Mouse (Mus musculus): ENCODE results near the gene Ccdc169. TPM values are rescaled to one million over a fixed set of nuclear protein-coding genes. Genes with fewer than 3 reads are reported as not detected.

The Ccdc169 gene
- polyA plus RNA-seq, 1 experiment, result not detected

DNA sequence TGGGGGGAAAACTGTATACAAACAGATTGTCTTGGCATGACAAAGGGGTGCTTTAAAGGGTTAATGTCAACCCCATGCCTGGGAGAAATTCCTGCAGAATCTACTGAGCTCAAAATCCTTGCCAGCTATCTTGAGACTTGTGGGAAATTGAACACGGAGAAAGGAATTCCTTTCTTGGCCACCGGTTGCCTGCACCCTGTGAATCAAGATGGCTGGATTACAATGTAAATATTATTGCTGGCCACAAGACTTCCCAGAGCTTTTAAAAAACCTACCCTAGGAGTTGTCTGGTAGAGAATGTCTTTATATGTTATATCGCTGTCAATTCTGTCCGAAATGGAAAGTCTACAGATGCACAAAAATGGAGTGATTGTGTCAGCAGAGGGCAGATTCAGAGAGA is 76.6 kb downstream of the Ccdc169 start:
- TF ChIP-seq CTCF (IDR thresholded peaks at IDR 0.05; ENCODE audit: low read depth, low read length) (no peak), POLR2A (IDR thresholded peaks at IDR 0.05; ENCODE audit: borderline replicate concordance, low read depth, low read length) (no peak)
- Histone ChIP-seq H3K4me1 (ENCODE audit: control insufficient read depth, insufficient read depth, low read length) (no peaks in the 10 kb centered on the region), H3K27ac (ENCODE audit: insufficient read depth, low read depth, low read length) (no peak overlapping the region), H3K4me3 (ENCODE audit: insufficient read depth, low read length) (no peak overlapping the region)

GRCm38 (mm10) chr3:55214413-55214812 is 77.3 kb downstream of the Ccdc169 start:
- Histone ChIP-seq H3K4me1 (ENCODE audit: control insufficient read depth, insufficient read depth, low read length) (no peaks in the 10 kb centered on the region), H3K4me3 (ENCODE audit: insufficient read depth, low read length) (no peak overlapping the region), H3K27ac (ENCODE audit: insufficient read depth, low read depth, low read length) (no peak overlapping the region)
- no peak for TF ChIP-seq CTCF (IDR thresholded peaks at IDR 0.05; ENCODE audit: low read depth, low read length)
- no peak for TF ChIP-seq POLR2A (IDR thresholded peaks at IDR 0.05; ENCODE audit: borderline replicate concordance, low read depth, low read length)

DNA sequence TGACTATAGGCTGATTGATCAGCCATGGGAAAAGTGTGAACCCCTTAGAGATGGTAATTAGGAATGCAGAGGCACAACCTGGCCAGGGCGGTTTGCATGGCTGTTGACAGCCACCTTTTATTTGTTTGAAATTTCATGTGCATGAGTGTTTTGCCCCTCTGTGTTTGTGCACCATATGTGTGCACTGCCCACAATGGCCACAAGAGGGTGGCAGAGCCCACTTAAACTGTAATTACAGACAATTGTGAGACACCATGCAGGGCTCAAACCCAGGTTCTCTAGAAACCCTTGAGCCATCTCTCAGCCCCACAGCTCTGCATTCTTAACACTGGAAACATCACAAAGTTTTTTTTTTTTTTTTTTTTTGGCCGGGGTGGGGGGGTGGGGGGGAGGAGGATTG is 85.4 kb downstream of the Ccdc169 start:
- no peak overlapping the region for H3K27ac ChIP-seq (ENCODE audit: insufficient read depth, low read depth, low read length)
- H3K4me3 ChIP-seq (ENCODE audit: insufficient read depth, low read length), result no peak overlapping the region
- peaks cover 8% of the 10 kb centered on the region for H3K4me1 ChIP-seq (ENCODE audit: control insufficient read depth, insufficient read depth, low read length)
- TF ChIP-seq CTCF (IDR thresholded peaks at IDR 0.05; ENCODE audit: low read depth, low read length), result peak; percentile 66
- no peak for TF ChIP-seq POLR2A (IDR thresholded peaks at IDR 0.05; ENCODE audit: borderline replicate concordance, low read depth, low read length)

Other genes with a start within 250 kb of the Ccdc169 start
- not detected in 2 replicates for gene Sertm1, start 221.5 kb upstream of the Ccdc169 start, polyA plus RNA-seq (2012; ENCODE audit: insufficient read depth, insufficient read length, missing spikeins)
- gene Ccna1, start 81.8 kb upstream of the Ccdc169 start, polyA plus RNA-seq (2012; ENCODE audit: insufficient read depth, insufficient read length, missing spikeins), result not detected in 2 replicates
- gene Spg20, start 25.2 kb upstream of the Ccdc169 start, polyA plus RNA-seq (2012; ENCODE audit: insufficient read depth, insufficient read length, missing spikeins), result 24.1 and 28.9 TPM in 2 replicates
- gene Sohlh2, start 44.7 kb downstream of the Ccdc169 start, polyA plus RNA-seq (2012; ENCODE audit: insufficient read depth, insufficient read length, missing spikeins), result not detected in 2 replicates
- gene Dclk1, start 105.0 kb downstream of the Ccdc169 start, polyA plus RNA-seq (2012; ENCODE audit: insufficient read depth, insufficient read length, missing spikeins), result 1.0 and 1.3 TPM in 2 replicates